8 mouse cellular contexts compared by ENCODE assay signal in genomic region chr7:25685926-25686470, GRCm38 (mm10). TPM values are rescaled to one million over a fixed set of nuclear protein-coding genes. Genes with fewer than 3 reads are reported as not detected.
DNase-seq lines count a peak whose midpoint lies in the region; ATAC-seq lines count a peak whose summit lies in the region.

No protein-coding gene starts in this region.

- H3K4me3 ChIP-seq in heart, embryonic 11.5 days (ENCODE audit: low read depth, low read length) = peak overlapping the region; percentile 75
- no peak overlapping the region for H3K4me3 ChIP-seq in neural tube, embryonic 11.5 days (ENCODE audit: low read depth, low read length)
- H3K4me3 ChIP-seq in intestine, embryonic 16.5 days (ENCODE audit: low read length) = no peak overlapping the region
- peak overlapping the region; percentile 70; the same call in 1 of the 2 replicates for H3K4me3 ChIP-seq in stomach, embryonic 14.5 days (ENCODE audit: low read depth, low read length)
- no peak overlapping the region for H3K4me3 ChIP-seq in forebrain, embryonic 13.5 days

- WGBS in heart, embryonic 11.5 days (ENCODE audit: insufficient replicate concordance) = 63% methylated on average over 21 of the region's 21 CpGs
- WGBS in neural tube, embryonic 11.5 days = 68% methylated on average over 21 of the region's 21 CpGs
- 73% methylated on average over 21 of the region's 21 CpGs for WGBS in intestine, embryonic 16.5 days
- 71% methylated on average over 21 of the region's 21 CpGs for WGBS in stomach, embryonic 14.5 days
- 72% methylated on average over 21 of the region's 21 CpGs for WGBS in forebrain, embryonic 13.5 days

- peak overlapping the region; percentile 97 for H3K4me2 ChIP-seq in heart, embryonic 11.5 days
- H3K4me2 ChIP-seq in neural tube, embryonic 11.5 days (ENCODE audit: low read depth) = peak overlapping the region; percentile 57; the same call in 1 of the 2 replicates
- peak overlapping the region; percentile 99 for H3K4me2 ChIP-seq in intestine, embryonic 16.5 days (ENCODE audit: low read depth, low read length)
- peak overlapping the region; percentile 97 for H3K4me2 ChIP-seq in stomach, embryonic 14.5 days (replicated peaks; ENCODE audit: low read depth, low read length)
- no peak overlapping the region; the same call in 1 of the 2 replicates for H3K4me2 ChIP-seq in forebrain, embryonic 13.5 days

- no peak for DNase-seq in heart, postnatal 25 days (ENCODE audit: low spot score)
- no peak for DNase-seq in neural tube, embryonic 11.5 days (ENCODE audit: low spot score)
- no peak for DNase-seq in neural tube, embryonic 10.5 days (ENCODE audit: extremely low spot score, low spot score)
- DNase-seq in natural killer cell, adult 2 months (ENCODE audit: low spot score in 2 of 2) = no peak

- H3K9me3 ChIP-seq in heart, embryonic 11.5 days (replicated peaks; ENCODE audit: control insufficient read depth, low read length) = no peaks in the 10 kb centered on the region
- H3K9me3 ChIP-seq in neural tube, embryonic 11.5 days (ENCODE audit: control insufficient read depth, low read length) = no peaks in the 10 kb centered on the region
- H3K9me3 ChIP-seq in intestine, embryonic 16.5 days (ENCODE audit: control insufficient read depth, low read length) = no peaks in the 10 kb centered on the region
- H3K9me3 ChIP-seq in stomach, embryonic 14.5 days (ENCODE audit: control insufficient read depth, low read depth, low read length) = no peaks in the 10 kb centered on the region
- H3K9me3 ChIP-seq in forebrain, embryonic 13.5 days (replicated peaks) = no peaks in the 10 kb centered on the region

- peaks cover 8% of the 10 kb centered on the region; the same call in 1 of the 2 replicates for H3K27me3 ChIP-seq in heart, embryonic 11.5 days (ENCODE audit: control insufficient read depth, insufficient read depth, low read length)
- H3K27me3 ChIP-seq in neural tube, embryonic 11.5 days (ENCODE audit: control insufficient read depth, insufficient read depth, low read length) = peaks cover 53% of the 10 kb centered on the region
- H3K27me3 ChIP-seq in intestine, embryonic 16.5 days (replicated peaks; ENCODE audit: control insufficient read depth, insufficient read depth, low read length) = no peaks in the 10 kb centered on the region; the same call in 1 of the 2 replicates
- no peaks in the 10 kb centered on the region; the same call in 1 of the 2 replicates for H3K27me3 ChIP-seq in stomach, embryonic 14.5 days (ENCODE audit: control insufficient read depth, insufficient read depth, low read length)
- H3K27me3 ChIP-seq in forebrain, embryonic 13.5 days = peaks cover 64% of the 10 kb centered on the region

- 0 out of 2 replicates have a peak overlapping the region, but pooled peaks have one; percentile 86 for H3K27ac ChIP-seq in heart, embryonic 11.5 days (ENCODE audit: low read depth, low read length)
- H3K27ac ChIP-seq in neural tube, embryonic 11.5 days (ENCODE audit: low read depth, low read length) = no peak overlapping the region
- no peak overlapping the region for H3K27ac ChIP-seq in intestine, embryonic 16.5 days (ENCODE audit: low read length)
- no peak overlapping the region for H3K27ac ChIP-seq in stomach, embryonic 14.5 days (ENCODE audit: low read length)
- no peak overlapping the region for H3K27ac ChIP-seq in forebrain, embryonic 13.5 days

- peaks cover 29% of the 10 kb centered on the region for H3K4me1 ChIP-seq in heart, embryonic 11.5 days (ENCODE audit: control insufficient read depth, insufficient read depth, low read length)
- peaks cover 12% of the 10 kb centered on the region for H3K4me1 ChIP-seq in neural tube, embryonic 11.5 days (ENCODE audit: control insufficient read depth, insufficient read depth, low read length)
- H3K4me1 ChIP-seq in intestine, embryonic 16.5 days (ENCODE audit: control insufficient read depth, insufficient read depth, low read length) = peaks cover 31% of the 10 kb centered on the region
- H3K4me1 ChIP-seq in stomach, embryonic 14.5 days (ENCODE audit: control insufficient read depth, insufficient read depth, low read length) = peaks cover 26% of the 10 kb centered on the region; the same call in 1 of the 2 replicates
- peaks cover 48% of the 10 kb centered on the region for H3K4me1 ChIP-seq in forebrain, embryonic 13.5 days

- intact Hi-C loops in heart, postnatal 25 days (cut with DNase I) = loop anchor here (2.0 to 5.0 kb wide), 2 partner anchors 33 to 121 kb away; partner anchors contain the start of gene Ccdc97

- peaks cover 3% of the 10 kb centered on the region; the same call in 1 of the 2 replicates for H3K36me3 ChIP-seq in heart, embryonic 11.5 days (ENCODE audit: control insufficient read depth, insufficient read depth, low read length)
- H3K36me3 ChIP-seq in neural tube, embryonic 11.5 days (ENCODE audit: control insufficient read depth, insufficient read depth, low read length) = no peaks in the 10 kb centered on the region
- H3K36me3 ChIP-seq in intestine, embryonic 16.5 days (ENCODE audit: control insufficient read depth, insufficient read depth, low read length) = no peaks in the 10 kb centered on the region
- no peaks in the 10 kb centered on the region for H3K36me3 ChIP-seq in stomach, embryonic 14.5 days (ENCODE audit: control insufficient read depth, insufficient read depth, low read length)
- H3K36me3 ChIP-seq in forebrain, embryonic 13.5 days (ENCODE audit: poor library complexity, severe bottlenecking) = peaks cover 14% of the 10 kb centered on the region

- no peak overlapping the region for H3K9ac ChIP-seq in heart, embryonic 11.5 days (ENCODE audit: low read depth, low read length)
- H3K9ac ChIP-seq in neural tube, embryonic 11.5 days (ENCODE audit: low read length) = no peak overlapping the region
- peak overlapping the region; percentile 90; the same call in 1 of the 2 replicates for H3K9ac ChIP-seq in intestine, embryonic 16.5 days (ENCODE audit: low read depth, low read length)
- H3K9ac ChIP-seq in stomach, embryonic 14.5 days (replicated peaks; ENCODE audit: low read depth, low read length) = no peak overlapping the region; the same call in 1 of the 2 replicates
- no peak overlapping the region for H3K9ac ChIP-seq in forebrain, embryonic 13.5 days

- ATAC-seq in heart, embryonic 11.5 days (replicated peaks; ENCODE audit: insufficient number of reproducible peaks, low FRiP score, low TSS enrichment) = no peak
- no peak for ATAC-seq in neural tube, embryonic 11.5 days (ENCODE audit: insufficient read depth, low FRiP score, low TSS enrichment)
- no peak for ATAC-seq in intestine, embryonic 16.5 days
- ATAC-seq in stomach, embryonic 14.5 days (ENCODE audit: insufficient number of reproducible peaks, insufficient read depth, low FRiP score, low read depth) = no peak
- no peak for ATAC-seq in forebrain, embryonic 13.5 days

RNA-seq across cellular contexts. Expression of gene Tgfb1, which starts 0.8 kb away (rescaled TPM):
- 3.5 and 3.6 TPM in 2 replicates for polyA plus RNA-seq in heart, embryonic 11.5 days (2014; fragmentation: Nextera tagmentation; extraction: Ambion mirVana)
- total RNA-seq in heart, postnatal 25 days (2021) = 10 to 100 TPM; 23.8 to 24.5 TPM
- polyA plus RNA-seq in neural tube, embryonic 11.5 days (2014; fragmentation: Nextera tagmentation; extraction: Ambion mirVana) = 1.2 and 1.6 TPM in 2 replicates
- polyA plus RNA-seq in intestine, embryonic 16.5 days (2015; fragmentation: Nextera tagmentation; extraction: Ambion mirVana) = 1.4 and 1.8 TPM in 2 replicates
- 3.6 and 3.7 TPM in 2 replicates for polyA plus RNA-seq in stomach, embryonic 14.5 days (2014; fragmentation: Nextera tagmentation; extraction: Ambion mirVana)
- polyA plus RNA-seq in forebrain, embryonic 13.5 days (2015; fragmentation: Nextera tagmentation; extraction: Ambion mirVana) = 0.34 and 0.52 TPM in 2 replicates

RNA-seq across cellular contexts. Expression of gene B9d2, which starts 5.4 kb away (rescaled TPM):
- polyA plus RNA-seq in heart, embryonic 11.5 days (2014; fragmentation: Nextera tagmentation; extraction: Ambion mirVana) = 28.0 and 29.5 TPM in 2 replicates
- 10 to 100 TPM in 1 of 2 experiments, 1 to 10 TPM in 1; 8.3 to 10.9 TPM for total RNA-seq in heart, postnatal 25 days (2021)
- polyA plus RNA-seq in neural tube, embryonic 11.5 days (2014; fragmentation: Nextera tagmentation; extraction: Ambion mirVana) = 33.4 and 37.2 TPM in 2 replicates
- 21.4 and 22.5 TPM in 2 replicates for polyA plus RNA-seq in intestine, embryonic 16.5 days (2015; fragmentation: Nextera tagmentation; extraction: Ambion mirVana)
- 29.7 and 31.5 TPM in 2 replicates for polyA plus RNA-seq in stomach, embryonic 14.5 days (2014; fragmentation: Nextera tagmentation; extraction: Ambion mirVana)
- 40.2 and 48.4 TPM in 2 replicates for polyA plus RNA-seq in forebrain, embryonic 13.5 days (2015; fragmentation: Nextera tagmentation; extraction: Ambion mirVana)

RNA-seq across cellular contexts. Expression of gene Tmem91, which starts 11.0 kb away (rescaled TPM):
- 1.2 and 2.0 TPM in 2 replicates for polyA plus RNA-seq in heart, embryonic 11.5 days (2014; fragmentation: Nextera tagmentation; extraction: Ambion mirVana)
- total RNA-seq in heart, postnatal 25 days (2021) = not detected
- polyA plus RNA-seq in neural tube, embryonic 11.5 days (2014; fragmentation: Nextera tagmentation; extraction: Ambion mirVana) = 1.6 and 1.7 TPM in 2 replicates
- polyA plus RNA-seq in intestine, embryonic 16.5 days (2015; fragmentation: Nextera tagmentation; extraction: Ambion mirVana) = 1.6 and 2.1 TPM in 2 replicates
- 4.2 and 5.9 TPM in 2 replicates for polyA plus RNA-seq in stomach, embryonic 14.5 days (2014; fragmentation: Nextera tagmentation; extraction: Ambion mirVana)
- 5.2 and 7.5 TPM in 2 replicates for polyA plus RNA-seq in forebrain, embryonic 13.5 days (2015; fragmentation: Nextera tagmentation; extraction: Ambion mirVana)

RNA-seq across cellular contexts. Expression of gene Exosc5, which starts 27.0 kb away (rescaled TPM):
- 40.4 and 44.8 TPM in 2 replicates for polyA plus RNA-seq in heart, embryonic 11.5 days (2014; fragmentation: Nextera tagmentation; extraction: Ambion mirVana)
- 10 to 100 TPM; 16.0 to 16.3 TPM for total RNA-seq in heart, postnatal 25 days (2021)
- 49.8 and 54.4 TPM in 2 replicates for polyA plus RNA-seq in neural tube, embryonic 11.5 days (2014; fragmentation: Nextera tagmentation; extraction: Ambion mirVana)
- polyA plus RNA-seq in intestine, embryonic 16.5 days (2015; fragmentation: Nextera tagmentation; extraction: Ambion mirVana) = 82.6 and 87.2 TPM in 2 replicates
- polyA plus RNA-seq in stomach, embryonic 14.5 days (2014; fragmentation: Nextera tagmentation; extraction: Ambion mirVana) = 72.9 and 83.0 TPM in 2 replicates
- polyA plus RNA-seq in forebrain, embryonic 13.5 days (2015; fragmentation: Nextera tagmentation; extraction: Ambion mirVana) = 54.0 and 55.2 TPM in 2 replicates

RNA-seq across cellular contexts. Expression of gene Bckdha, which starts 27.2 kb away (rescaled TPM):
- 41.4 and 45.7 TPM in 2 replicates for polyA plus RNA-seq in heart, embryonic 11.5 days (2014; fragmentation: Nextera tagmentation; extraction: Ambion mirVana)
- total RNA-seq in heart, postnatal 25 days (2021) = 100 to 1,000 TPM; 184 to 199 TPM
- polyA plus RNA-seq in neural tube, embryonic 11.5 days (2014; fragmentation: Nextera tagmentation; extraction: Ambion mirVana) = 38.2 and 43.2 TPM in 2 replicates
- 49.3 and 50.9 TPM in 2 replicates for polyA plus RNA-seq in intestine, embryonic 16.5 days (2015; fragmentation: Nextera tagmentation; extraction: Ambion mirVana)
- polyA plus RNA-seq in stomach, embryonic 14.5 days (2014; fragmentation: Nextera tagmentation; extraction: Ambion mirVana) = 48.6 and 52.2 TPM in 2 replicates
- 48.1 and 49.0 TPM in 2 replicates for polyA plus RNA-seq in forebrain, embryonic 13.5 days (2015; fragmentation: Nextera tagmentation; extraction: Ambion mirVana)

Comparison
In these comparisons a context has a peak if more than half of its experiments do, and no peak if none do; other contexts are left out.
1. H3K4me3 ChIP-seq: peak in heart, embryonic 11.5 days (single experiment) and stomach, embryonic 14.5 days (single experiment); none in neural tube, embryonic 11.5 days (single experiment), intestine, embryonic 16.5 days (single experiment) and forebrain, embryonic 13.5 days (single experiment).